In genomic region chr7:43562006-43562633, GRCm38 (mm10) we compare ENCODE assay signal across 8 mouse cellular contexts. TPM values are rescaled to one million over a fixed set of nuclear protein-coding genes. Genes with fewer than 3 reads are reported as not detected.
A peak's percentile ranks its signal among the peaks of the same experiment; 100 is the strongest.
DNase-seq lines count a peak whose midpoint lies in the region; ATAC-seq lines count a peak whose summit lies in the region.

Gene Zfp658 (plus strand): TSS chr7:43562256.

- 0% methylated on average over 27 of the region's 27 CpGs for WGBS in hindbrain, embryonic 13.5 days

- H3K4me2 ChIP-seq in hindbrain, embryonic 13.5 days, result peak within 1 kb of the TSS; percentile 77

- peaks cover 20% of the 10 kb centered on the region for H3K36me3 ChIP-seq in hindbrain, embryonic 13.5 days

- H3K9ac ChIP-seq in hindbrain, embryonic 13.5 days, result peak within 1 kb of the TSS; percentile 87

- ATAC-seq in hindbrain, embryonic 13.5 days (ENCODE audit: low FRiP score), result peak; percentile 94

- no peaks in the 10 kb centered on the region for H3K27me3 ChIP-seq in hindbrain, embryonic 13.5 days

- no peaks in the 10 kb centered on the region for H3K9me3 ChIP-seq in hindbrain, embryonic 13.5 days

- peaks cover 24% of the 10 kb centered on the region for H3K4me1 ChIP-seq in hindbrain, embryonic 13.5 days (replicated peaks)

- H3K4me3 ChIP-seq in hindbrain, embryonic 13.5 days, result peak within 1 kb of the TSS; percentile 83

- peak; percentile 95 for DNase-seq in NIH3T3 (ENCODE audit: low read depth)
- peak; percentile 86 for DNase-seq in cerebellum, adult 9-11 months
- peak; percentile 65 to 74 for DNase-seq in frontal cortex, postnatal 25 days (ENCODE audit: low spot score in 2 of 2)
- peak; percentile 83 to 95 for DNase-seq in layer of hippocampus, postnatal 14 days (ENCODE audit: low spot score in 2 of 2)
- peak; percentile 93 for DNase-seq in lung, postnatal 10 days
- peak; percentile 70 for DNase-seq in ovary, postnatal 14 days (ENCODE audit: low spot score)
- DNase-seq in thymus, postnatal 10 days (ENCODE audit: low spot score in 2 of 2), result peak; percentile 62 to 68

- peak within 1 kb of the TSS; percentile 92 for H3K27ac ChIP-seq in hindbrain, embryonic 13.5 days

RNA-seq across cellular contexts. Expression of gene Zfp658, which starts in this region (rescaled TPM):
- polyA plus RNA-seq in hindbrain, embryonic 13.5 days (2015; fragmentation: Nextera tagmentation; extraction: Ambion mirVana), result 8.5 and 10.0 TPM in 2 replicates
- total RNA-seq in layer of hippocampus, postnatal 14 days (2021), result 1 to 10 TPM; 5.9 to 6.5 TPM

Comparison
In these comparisons a context has a peak if more than half of its experiments do, and no peak if none do; other contexts are left out.
1. Peak in every context shown above with its lines: DNase-seq, ATAC-seq, H3K4me3 ChIP-seq and H3K27ac ChIP-seq.